In the genomic region with DNA sequence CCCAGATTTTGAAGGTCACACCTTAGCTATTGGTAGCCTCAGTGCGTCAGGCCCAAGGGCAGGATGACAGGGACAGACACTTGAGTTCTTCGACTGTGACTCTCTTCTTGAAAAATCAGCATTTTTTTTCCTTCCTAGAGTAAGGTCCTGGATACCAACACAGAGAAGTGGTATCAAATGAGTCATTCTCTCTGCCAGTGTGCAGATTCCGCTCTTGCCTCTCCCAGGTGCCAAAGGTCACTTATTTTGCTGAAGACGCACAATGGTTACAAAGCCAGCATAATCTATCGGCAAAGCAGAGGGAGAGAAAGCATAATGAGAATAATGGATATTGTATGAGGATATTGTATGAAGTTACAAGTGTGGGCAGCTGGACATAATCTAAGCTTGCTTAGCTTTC, we compare ENCODE assay signal across 25 mouse cellular contexts.
DNase-seq lines count a peak whose midpoint lies in the region; ATAC-seq and TF ChIP-seq lines count a peak whose summit lies in the region.
"Had no signal": no experiment of that assay in that cellular context is flagged by ENCODE, and none has a peak within 500 bp of the region (broad histone marks: within the 10 kb centered on the region; RNA-seq: fewer than 3 reads in every experiment).

No protein-coding gene starts in this region.

- peak; percentile 20 for DNase-seq in adrenal gland, postnatal 14 days
- DNase-seq in adrenal gland, adult 18-20 months (ENCODE audit: low spot score in 2 of 2) = no peak
- peak; percentile 62 for DNase-seq in kidney, adult 2 months
- DNase-seq in kidney, postnatal 10 days = no peak
- DNase-seq in left cerebral cortex, postnatal 10 days (ENCODE audit: extremely low spot score in 1 of 2, low spot score in 2 of 2) = no peak
- no peak for DNase-seq in embryo, embryonic 11 days
- DNase-seq: adrenal gland, postnatal 25 days; cerebellum, adult 8-10 months; cerebellum, postnatal 36 days; gastrocnemius, postnatal 14 days; heart, adult 18-20 months; heart, postnatal 10 days; lung, postnatal 4 days; right cerebral cortex, adult 18-20 months; right cerebral cortex, postnatal 4 days had no signal

- no peaks in the 10 kb centered on the region for H3K27me3 ChIP-seq in kidney, adult 2 months (replicated peaks; ENCODE audit: control insufficient read depth, insufficient read depth, low read length)
- H3K27me3 ChIP-seq in intestine, postnatal 0 days (replicated peaks; ENCODE audit: control insufficient read depth, insufficient read depth, low read length) = no peaks in the 10 kb centered on the region
- no peaks in the 10 kb centered on the region for H3K27me3 ChIP-seq in stomach, embryonic 16.5 days (ENCODE audit: control insufficient read depth, insufficient read depth, low read length)
- H3K27me3 ChIP-seq: embryonic facial prominence, embryonic 15.5 days; forebrain, embryonic 15.5 days; heart, embryonic 12.5 days; limb, embryonic 15.5 days; lung, embryonic 15.5 days had no signal

- ATAC-seq in intestine, postnatal 0 days = peak; percentile 82
- 0 out of 2 replicates have a peak, but pooled peaks have one; percentile 53 for ATAC-seq in stomach, embryonic 16.5 days (ENCODE audit: insufficient read depth, low FRiP score)
- ATAC-seq: forebrain, embryonic 15.5 days; inflammation-experienced regulatory T-cells, adult 6 months; midbrain, embryonic 16.5 days had no signal

- no peak for TF ChIP-seq POLR2A in kidney, adult 2 months (IDR thresholded peaks at IDR 0.05; ENCODE audit: low read depth, low read length)

- intact Hi-C loops in left cerebral cortex, postnatal 10 days (cut with DNase I) = no loop called here

- TF ChIP-seq CTCF in kidney, adult 2 months (conservative IDR thresholded peaks at IDR 0.05; ENCODE audit: insufficient read depth, insufficient read length, low read depth, low read length) = no peak
- TF ChIP-seq CTCF in intestine, postnatal 0 days (IDR thresholded peaks at IDR 0.05; ENCODE audit: low read depth) = no peak

- 67% methylated on average over 5 of the region's 5 CpGs for WGBS in kidney, adult 2 months
- WGBS in intestine, postnatal 0 days = 38% methylated on average over 5 of the region's 5 CpGs
- WGBS in stomach, embryonic 16.5 days = 76% methylated on average over 5 of the region's 5 CpGs

- H3K4me3 ChIP-seq in kidney, adult 2 months (ENCODE audit: insufficient read depth, low read depth, low read length) = no peak overlapping the region
- H3K4me3 ChIP-seq in intestine, postnatal 0 days (ENCODE audit: low read depth, low read length) = no peak overlapping the region
- H3K4me3 ChIP-seq in stomach, embryonic 16.5 days (replicated peaks; ENCODE audit: low read length) = no peak overlapping the region
- H3K4me3 ChIP-seq: embryonic facial prominence, embryonic 15.5 days; forebrain, embryonic 15.5 days; heart, embryonic 12.5 days; limb, embryonic 15.5 days; lung, embryonic 15.5 days had no signal

- H3K9me3 ChIP-seq in intestine, postnatal 0 days (ENCODE audit: control insufficient read depth) = no peaks in the 10 kb centered on the region
- H3K9me3 ChIP-seq in stomach, embryonic 16.5 days (replicated peaks; ENCODE audit: control insufficient read depth, low read length) = no peaks in the 10 kb centered on the region
- H3K9me3 ChIP-seq: embryonic facial prominence, embryonic 15.5 days; forebrain, embryonic 15.5 days; limb, embryonic 15.5 days; lung, embryonic 15.5 days had no signal

- peaks cover 7% of the 10 kb centered on the region; the same call in 1 of the 2 replicates for H3K4me1 ChIP-seq in kidney, adult 2 months (ENCODE audit: control insufficient read depth, insufficient read depth, low read length)
- no peaks in the 10 kb centered on the region for H3K4me1 ChIP-seq in intestine, postnatal 0 days (replicated peaks; ENCODE audit: control insufficient read depth, insufficient read depth, low read length)
- no peaks in the 10 kb centered on the region for H3K4me1 ChIP-seq in stomach, embryonic 16.5 days (ENCODE audit: control insufficient read depth, insufficient read depth, low read length)
- H3K4me1 ChIP-seq: lung, embryonic 15.5 days had no signal

- peak overlapping the region; percentile 38; the same call in 1 of the 2 replicates for H3K9ac ChIP-seq in intestine, postnatal 0 days (ENCODE audit: low read depth, low read length)
- H3K9ac ChIP-seq in stomach, embryonic 16.5 days (ENCODE audit: low read length) = no peak overlapping the region
- H3K9ac ChIP-seq: embryonic facial prominence, embryonic 15.5 days; forebrain, embryonic 15.5 days; heart, embryonic 12.5 days; limb, embryonic 15.5 days; liver, embryonic 14.5 days; lung, embryonic 15.5 days had no signal

- no peaks in the 10 kb centered on the region for H3K36me3 ChIP-seq in kidney, adult 2 months (ENCODE audit: control insufficient read depth, insufficient read depth, low read length)
- no peaks in the 10 kb centered on the region for H3K36me3 ChIP-seq in intestine, postnatal 0 days (ENCODE audit: control insufficient read depth, insufficient read depth)
- no peaks in the 10 kb centered on the region for H3K36me3 ChIP-seq in stomach, embryonic 16.5 days (ENCODE audit: control insufficient read depth, insufficient read depth, low read length)
- H3K36me3 ChIP-seq: embryonic facial prominence, embryonic 15.5 days; heart, embryonic 12.5 days; limb, embryonic 15.5 days; lung, embryonic 15.5 days had no signal

- H3K27ac ChIP-seq in kidney, adult 2 months (ENCODE audit: insufficient read depth, low read depth, low read length) = no peak overlapping the region
- H3K27ac ChIP-seq in intestine, postnatal 0 days (ENCODE audit: low read depth, low read length) = peak overlapping the region; percentile 96
- no peak overlapping the region for H3K27ac ChIP-seq in stomach, embryonic 16.5 days (ENCODE audit: low read length)
- H3K27ac ChIP-seq: embryonic facial prominence, embryonic 15.5 days; forebrain, embryonic 15.5 days; limb, embryonic 15.5 days; liver, embryonic 14.5 days; lung, embryonic 15.5 days had no signal

- peak overlapping the region; percentile 57 for H3K4me2 ChIP-seq in intestine, postnatal 0 days (replicated peaks; ENCODE audit: low read depth)
- H3K4me2 ChIP-seq in stomach, embryonic 16.5 days (ENCODE audit: low read depth, low read length) = no peak overlapping the region
- H3K4me2 ChIP-seq: embryonic facial prominence, embryonic 15.5 days; forebrain, embryonic 15.5 days; heart, embryonic 12.5 days; limb, embryonic 15.5 days; lung, embryonic 15.5 days had no signal

Comparison
In these comparisons a context has a peak if more than half of its experiments do, and no peak if none do; other contexts are left out.
1. DNase-seq: peak in adrenal gland, postnatal 14 days (single experiment) and kidney, adult 2 months (single experiment); none in adrenal gland, adult 18-20 months (0 of 2), kidney, postnatal 10 days (single experiment), left cerebral cortex, postnatal 10 days (0 of 2) and embryo, embryonic 11 days (single experiment).